Mouse (Mus musculus) urinary bladder, postnatal 14 days (tissue): ENCODE results near the gene Hoxd1.

ENCODE experiments used
- DNase-seq: peaks from one replicate; pipeline ENCODE4 v3.0.0; 2021; ENCODE audit warnings: low spot score

Gene Hoxd1

DNA sequence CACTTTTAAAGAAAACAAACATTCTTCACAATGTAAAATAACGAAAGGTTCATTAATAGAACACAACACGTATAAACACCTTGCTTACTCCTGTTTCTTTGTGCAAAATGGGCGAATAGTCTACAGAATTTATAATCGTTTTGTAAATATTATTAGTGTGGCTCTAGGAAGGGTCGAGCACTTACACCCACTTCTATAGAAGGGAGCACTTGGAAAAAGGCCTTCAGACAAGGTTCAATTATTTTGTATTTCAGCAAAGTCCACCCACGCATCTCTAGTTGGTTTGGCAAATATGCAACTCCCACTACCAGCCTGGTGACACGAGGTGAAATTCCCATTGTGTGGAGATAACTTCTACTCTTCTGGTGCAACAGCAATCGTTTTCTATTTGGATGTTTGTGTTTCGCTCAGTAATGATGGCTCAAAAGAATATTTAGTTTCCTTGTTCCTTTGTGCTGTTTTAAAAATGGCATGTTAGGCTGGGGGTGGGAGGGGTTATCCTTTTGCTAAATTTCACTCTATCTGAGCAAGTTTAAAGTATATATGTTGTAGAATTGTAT, 14.3 kb upstream of the Hoxd1 start:
- no peak for DNase-seq

DNA sequence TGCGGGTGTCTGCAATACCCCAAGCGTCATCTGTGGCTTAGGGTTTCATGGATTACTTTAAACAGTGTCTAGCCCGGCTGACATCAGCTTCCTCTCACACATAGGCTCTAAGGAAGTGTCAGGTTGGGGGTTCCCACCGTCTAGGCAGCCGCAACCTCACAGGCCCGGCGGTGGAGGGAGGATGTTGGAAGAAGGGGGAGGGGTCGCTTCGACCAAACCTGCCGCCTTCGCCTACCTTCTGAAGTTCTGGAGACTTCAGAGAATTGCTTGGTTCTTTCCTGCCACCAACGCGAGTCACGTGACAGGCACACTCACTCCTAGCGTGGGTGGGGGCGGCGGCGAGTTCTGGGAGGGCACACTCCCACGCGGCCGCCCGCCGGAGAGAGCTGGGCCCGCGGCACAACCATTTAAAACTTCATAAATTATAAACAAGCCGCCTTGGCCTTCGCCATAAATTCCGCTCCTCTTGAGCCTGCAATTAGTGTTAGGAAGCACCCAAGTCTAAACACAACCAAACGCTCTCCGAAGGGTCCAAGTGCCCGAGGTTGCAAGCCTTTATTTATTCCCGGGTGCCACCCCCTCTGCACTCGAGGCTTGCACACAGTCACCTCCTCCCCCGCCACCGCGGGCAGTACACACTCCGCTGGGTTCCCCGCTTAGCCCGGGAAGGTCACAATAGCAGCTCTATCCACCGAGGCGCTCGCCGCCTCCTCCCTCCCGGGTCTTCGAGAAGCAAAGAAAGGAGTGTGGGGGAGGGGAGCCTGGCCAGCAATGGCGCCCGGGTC, 13.3 kb upstream of the Hoxd1 start:
- no peak for DNase-seq

DNA sequence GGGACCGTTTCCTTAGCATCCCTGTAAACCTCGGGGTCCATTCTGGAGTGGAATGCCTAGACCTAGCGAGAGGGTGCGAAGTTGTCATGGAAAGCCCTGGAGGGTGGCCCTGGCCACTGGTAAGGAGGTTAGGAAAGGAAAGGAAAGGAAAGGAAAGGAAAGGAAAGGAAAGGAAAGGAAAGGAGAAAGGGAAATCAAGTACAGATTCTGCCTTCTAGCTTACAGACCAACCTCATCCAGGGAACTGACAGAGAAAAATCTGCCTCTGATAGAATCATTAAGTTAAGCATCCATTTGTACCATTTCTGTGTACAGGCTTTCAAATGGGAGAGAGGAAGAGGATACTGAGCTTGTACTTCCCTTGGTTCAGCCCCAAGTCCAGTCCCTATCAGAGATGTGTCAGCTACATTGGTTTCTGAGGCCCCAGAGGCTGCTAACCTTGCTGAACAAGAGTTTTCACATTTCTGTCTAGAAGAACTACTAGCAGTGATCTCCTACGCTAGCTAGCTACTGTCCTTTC, 12.0 kb upstream of the Hoxd1 start:
- DNase-seq, result no peak

DNA sequence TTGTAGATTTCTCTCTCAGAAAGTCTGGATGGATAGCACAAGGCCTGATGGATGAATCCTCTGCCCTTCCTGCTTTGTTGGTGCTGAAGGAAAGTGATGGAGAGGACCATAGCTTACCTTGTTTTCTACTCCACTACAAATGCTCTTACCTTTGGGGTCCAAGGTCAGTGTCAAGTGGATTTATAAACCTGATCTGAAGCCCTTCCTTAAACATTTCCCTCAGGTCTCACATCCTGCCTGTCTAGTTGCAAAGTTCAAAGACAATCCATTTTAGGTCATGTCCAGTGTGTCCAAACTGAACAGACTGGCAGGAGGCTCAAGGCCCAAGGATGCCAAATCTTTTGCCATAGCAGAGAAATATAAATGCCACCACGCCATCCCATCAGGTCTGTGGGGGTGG, 10.9 kb upstream of the Hoxd1 start:
- no peak for DNase-seq

DNA sequence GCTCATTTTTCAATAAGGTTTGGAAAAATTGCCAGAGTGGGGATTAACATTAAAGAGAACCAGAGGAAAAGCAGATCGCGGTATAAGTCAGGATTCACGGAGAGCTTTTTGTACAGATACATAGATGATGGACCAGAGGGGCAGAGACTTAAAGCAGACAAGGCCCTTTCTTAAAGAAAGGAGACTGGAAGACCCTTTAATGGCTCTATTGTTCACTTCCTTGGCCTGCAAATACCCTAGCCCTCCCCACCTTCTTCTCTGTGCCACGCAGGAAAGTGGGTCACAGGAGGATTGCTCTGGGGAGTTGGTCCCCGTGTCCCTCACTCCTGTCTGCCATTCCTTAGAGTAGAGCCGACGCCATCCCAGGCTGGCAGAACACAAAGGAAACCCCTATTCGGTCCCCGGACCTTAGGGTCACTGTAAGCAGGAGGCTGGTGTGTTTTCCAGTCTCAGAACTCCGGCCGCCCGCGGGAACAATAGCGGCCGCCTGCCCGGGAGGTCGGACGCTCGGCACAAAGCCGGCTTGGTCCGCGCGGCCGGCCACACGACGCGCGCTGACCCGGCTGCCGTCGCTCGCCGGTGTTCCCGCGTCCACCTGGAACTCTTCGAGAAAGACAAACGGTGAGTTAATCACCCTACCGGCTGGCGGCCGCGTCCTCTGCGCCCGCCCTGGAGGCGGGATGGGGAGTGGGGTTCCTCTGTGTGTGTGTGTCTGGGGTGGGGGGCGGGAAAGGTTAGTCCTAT, 10.2 kb upstream of the Hoxd1 start:
- DNase-seq, result no peak

DNA sequence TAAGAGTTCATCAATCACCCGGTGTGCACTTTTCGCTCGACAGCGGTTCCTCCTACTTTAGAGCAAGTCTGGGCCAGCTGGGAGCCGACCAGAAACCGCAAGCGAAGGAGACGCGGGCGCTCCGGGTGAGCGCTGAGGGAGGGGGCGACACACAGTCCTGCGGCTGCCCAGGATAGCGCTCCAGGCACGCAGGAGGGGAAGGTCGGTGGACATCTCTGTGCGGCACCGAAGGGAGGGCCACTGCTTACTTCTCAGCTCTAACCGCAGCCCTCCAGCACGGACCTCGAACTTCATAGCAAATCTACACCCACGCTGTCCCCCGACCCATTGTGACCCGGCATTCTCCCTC, 9.6 kb upstream of the Hoxd1 start:
- DNase-seq, result no peak

DNA sequence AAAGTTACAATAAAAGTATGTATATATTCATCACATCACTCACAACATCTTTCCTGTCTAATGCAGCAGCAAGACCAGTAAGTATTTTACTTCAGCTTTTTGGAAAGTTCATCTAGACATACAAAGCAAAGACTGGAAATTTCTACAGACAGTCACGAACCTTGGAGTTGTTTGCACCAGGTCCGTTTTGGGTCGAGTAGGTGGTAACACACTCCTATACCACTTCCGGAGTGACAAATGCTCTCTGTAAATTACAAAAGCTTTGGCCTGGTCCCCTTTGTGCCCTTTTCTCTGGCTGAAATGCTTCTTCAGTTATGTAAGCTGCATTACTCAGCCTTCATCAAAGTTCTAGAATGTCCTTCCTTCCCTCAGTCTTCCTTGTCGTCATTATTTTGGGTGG, 9.1 kb upstream of the Hoxd1 start:
- no peak for DNase-seq

DNA sequence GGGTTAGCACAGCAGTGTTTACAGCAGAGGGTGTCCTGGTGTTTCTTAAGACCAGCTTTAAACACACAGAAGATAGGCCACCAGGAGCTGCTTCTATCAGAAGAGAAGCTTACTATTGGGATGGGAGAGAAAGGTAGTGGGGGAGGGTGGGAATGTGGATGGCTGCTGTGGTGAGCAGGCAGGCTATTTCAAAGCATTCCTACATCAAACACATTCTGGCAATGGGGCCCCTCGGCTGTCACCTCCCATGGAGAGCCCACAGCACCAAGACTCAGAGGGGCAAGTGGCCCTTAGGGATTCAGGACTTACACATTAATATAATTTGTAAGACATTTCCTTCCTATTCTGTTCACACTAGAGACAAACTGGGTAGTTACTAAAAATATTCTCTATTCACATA, 2.6 kb upstream of the Hoxd1 start:
- no peak for DNase-seq

DNA sequence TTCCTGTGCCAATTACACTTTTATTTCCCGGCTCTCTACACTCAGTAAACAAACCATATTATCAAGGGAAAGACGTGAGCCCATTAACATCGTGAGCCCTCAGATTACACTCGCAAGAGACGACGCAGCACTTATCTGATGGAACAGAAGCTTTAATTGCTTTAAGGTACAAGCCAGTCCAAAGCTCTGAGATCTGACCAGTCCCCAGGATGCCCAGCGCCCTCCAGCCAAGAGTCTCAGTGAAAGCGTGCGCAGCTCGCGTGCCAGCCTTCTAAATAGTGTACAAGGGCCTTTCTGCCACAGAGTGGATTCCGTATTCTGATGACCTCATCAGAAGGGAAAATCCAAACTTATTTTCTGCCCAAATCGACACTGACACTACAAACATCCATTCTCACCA, 839 bp upstream of the Hoxd1 start:
- no peak for DNase-seq

DNA sequence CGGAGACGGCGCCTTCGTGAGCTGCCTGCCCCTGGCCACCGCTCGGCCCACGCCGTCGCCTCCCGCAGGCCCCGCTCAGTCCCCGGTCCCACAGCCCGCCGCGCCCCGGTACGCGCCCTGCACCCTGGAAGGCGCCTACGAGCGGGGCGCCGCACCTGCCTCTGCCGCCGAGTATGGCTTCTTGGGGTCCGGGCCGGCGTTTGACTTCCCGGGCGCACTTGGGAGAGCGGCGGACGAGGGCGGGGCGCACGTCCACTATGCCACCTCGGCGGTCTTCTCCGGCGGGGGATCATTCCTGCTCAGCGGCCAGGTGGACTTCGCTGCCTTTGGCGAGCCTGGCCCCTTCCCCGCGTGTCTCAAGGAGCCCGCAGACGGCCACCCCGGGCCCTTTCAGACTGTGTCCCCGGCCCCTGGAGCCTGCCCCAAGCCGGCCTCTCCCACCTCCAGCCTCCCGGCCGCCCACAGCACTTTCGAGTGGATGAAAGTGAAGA, 510 bp downstream of the Hoxd1 start:
- no peak for DNase-seq

DNA sequence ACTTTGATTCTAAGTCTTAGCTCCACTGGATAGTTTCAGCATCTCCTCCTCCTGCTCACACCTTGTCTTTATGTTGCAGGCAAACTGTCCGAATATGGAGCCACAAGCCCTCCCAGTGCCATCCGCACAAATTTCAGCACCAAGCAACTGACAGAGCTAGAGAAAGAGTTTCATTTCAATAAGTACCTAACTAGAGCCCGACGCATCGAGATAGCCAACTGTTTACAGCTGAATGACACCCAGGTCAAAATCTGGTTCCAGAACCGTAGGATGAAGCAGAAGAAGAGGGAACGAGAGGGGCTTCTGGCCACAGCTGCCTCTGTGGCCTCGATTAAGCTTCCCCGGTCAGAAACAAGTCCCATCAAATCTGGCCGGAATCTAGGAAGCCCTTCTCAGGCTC, 1.2 kb downstream of the Hoxd1 start:
- DNase-seq, result no peak

DNA sequence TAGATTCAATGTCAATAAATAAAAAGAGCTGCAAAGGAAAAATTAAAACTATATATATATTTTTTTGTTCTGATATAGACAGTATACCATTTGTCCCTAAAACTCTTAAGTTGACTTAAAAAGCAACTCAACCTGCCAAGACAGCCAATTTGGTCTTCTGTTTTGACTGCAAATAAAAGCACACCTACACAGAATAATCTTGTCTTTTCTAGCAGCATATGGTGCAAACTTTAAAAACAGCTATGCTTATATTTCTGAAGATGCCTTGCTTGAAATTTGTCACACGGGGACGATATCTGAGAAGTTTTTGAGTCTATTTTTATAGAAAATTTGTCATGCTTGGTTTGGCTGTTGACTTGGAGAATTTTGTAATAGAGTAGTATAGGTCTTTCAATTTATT, 11.6 kb downstream of the Hoxd1 start:
- DNase-seq, result no peak

DNA sequence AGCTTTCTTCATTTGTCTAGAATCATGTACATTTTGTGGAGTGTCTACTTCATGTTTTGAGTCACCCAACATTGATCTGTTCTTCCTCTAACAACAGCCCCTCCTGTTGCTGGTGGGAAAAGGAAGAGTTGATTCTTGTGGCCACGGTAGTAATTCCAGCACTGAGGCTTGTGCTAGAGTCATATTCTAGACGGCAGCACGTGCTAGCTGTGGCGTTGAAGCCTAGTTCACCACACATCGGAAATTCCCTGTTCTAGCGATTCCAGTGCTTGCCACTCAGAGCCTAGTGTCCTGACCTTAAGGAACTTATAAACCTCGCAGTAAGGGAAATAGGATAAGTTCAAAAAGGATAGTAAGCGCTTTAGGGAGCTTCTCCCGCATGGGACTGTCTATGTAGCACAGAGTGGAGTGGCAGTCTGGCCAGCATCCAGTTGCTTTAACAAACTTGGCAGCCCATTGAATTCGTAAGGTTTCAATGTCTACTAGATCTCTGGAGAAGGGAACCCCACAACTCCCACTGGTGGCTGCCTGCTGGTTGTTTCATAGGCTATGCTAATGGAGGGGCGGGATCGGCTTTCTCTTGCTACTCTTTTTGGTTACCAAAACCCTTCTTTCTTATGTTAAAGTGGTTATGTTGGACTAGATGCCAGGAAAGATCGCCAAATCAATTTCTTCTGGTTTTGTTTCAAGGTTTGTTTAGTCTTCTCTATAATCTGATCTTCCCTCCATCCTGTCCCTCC, 14.9 kb downstream of the Hoxd1 start:
- no peak for DNase-seq

DNA sequence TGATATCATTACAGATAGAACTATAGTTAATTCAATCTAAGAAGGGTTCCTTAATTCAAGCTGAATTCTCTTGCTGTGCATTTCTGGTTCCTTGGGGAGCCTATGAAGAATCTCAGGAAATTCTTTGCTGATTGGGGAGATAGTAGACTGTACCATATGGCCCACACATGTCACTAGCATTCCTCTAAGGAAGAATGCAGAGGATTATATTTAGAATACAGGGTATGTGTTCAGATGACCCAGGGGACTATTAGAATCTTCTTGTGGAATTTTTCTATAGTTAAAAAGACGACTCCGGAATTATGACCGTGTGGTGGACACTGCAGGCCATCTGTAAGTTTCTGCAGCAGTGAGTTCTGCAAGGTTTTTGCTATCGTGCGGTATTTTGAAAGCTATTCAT, 18.6 kb downstream of the Hoxd1 start:
- DNase-seq, result no peak

DNA sequence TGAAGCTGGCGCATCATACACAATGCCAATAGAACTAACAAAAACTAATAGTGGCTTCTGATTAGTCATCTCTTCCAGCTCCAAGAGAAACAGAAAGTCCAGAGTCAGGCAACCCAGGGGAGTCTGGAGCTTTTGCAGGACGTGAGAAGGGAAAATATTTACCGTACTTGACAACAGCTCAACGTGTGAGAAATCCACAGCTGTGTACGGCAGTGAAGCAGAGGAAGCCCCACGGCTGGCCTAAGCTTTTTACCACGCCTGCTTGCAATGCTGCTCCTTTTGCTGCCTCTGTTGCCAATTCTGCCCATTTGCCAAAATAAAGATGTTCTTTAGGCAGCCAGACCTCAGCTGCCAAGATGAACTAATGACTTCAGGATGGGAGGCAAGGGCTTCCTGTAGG, 32.8 kb downstream of the Hoxd1 start:
- no peak for DNase-seq

DNA sequence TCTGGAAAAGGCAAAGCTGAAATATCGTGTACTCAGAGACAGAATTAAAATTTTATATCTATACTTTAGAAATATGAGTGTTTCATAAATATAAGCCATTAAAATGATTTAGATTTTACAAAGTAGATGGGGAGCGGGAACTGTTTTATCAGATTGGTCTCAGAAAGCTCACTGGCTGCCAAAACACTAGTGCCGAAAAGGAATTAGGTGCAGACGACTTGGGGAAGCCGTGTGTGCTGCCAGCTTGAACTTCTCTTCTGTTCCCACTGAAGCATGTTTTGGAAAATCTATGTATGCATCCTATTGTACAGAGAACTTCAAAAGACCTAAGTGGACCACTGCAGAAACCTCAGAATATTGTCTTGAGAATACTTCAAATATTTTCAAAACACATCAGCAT, 45.7 kb downstream of the Hoxd1 start:
- no peak for DNase-seq
